Mouse (Mus musculus): ENCODE results near the gene Camkmt.
A peak's percentile ranks its signal among the peaks of the same experiment; 100 is the strongest.

DNA sequence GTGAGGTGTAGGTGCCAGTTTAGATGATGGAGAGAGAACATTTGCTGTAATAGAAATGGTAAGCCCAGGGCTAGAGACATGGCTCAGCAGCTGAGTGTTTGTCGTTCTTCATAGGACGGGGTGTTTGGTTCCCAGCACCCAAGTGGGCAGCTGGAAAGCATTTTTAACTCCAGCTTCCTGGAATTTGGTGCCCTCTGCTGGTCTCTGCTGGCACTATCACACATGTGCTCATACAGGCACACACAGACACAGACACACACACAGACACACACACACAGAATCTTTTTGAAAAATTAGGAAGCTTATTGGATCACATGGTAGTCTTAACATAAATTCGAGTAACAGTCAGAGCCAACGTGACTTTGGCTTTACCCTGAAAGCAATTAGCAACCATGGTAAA, 200.8 kb downstream of the Camkmt start:
- TF ChIP-seq MAFK (IDR thresholded peaks at IDR 0.05; ENCODE audit: insufficient read depth, low read depth, low read length) (no peak), ZC3H11A (IDR thresholded peaks at IDR 0.05; ENCODE audit: borderline replicate concordance, low read depth, low read length) (peak; percentile 56; the same call in 1 of the 2 replicates), CHD2 (IDR thresholded peaks at IDR 0.05; ENCODE audit: low read depth, low read length) (no peak), HCFC1 (IDR thresholded peaks at IDR 0.05; ENCODE audit: borderline replicate concordance, insufficient read depth, low read length) (no peak)

Data from ES-E14 (cell line).